Mouse (Mus musculus): ENCODE data around the gene Fam43b. TPM values are rescaled to one million over a fixed set of nuclear protein-coding genes. Genes with fewer than 3 reads are reported as not detected.

The Fam43b gene
- total and polyA plus RNA-seq, 2 experiments from 2014 or later, result not detected

GRCm38 (mm10) chr4:138355496-138355895 lies 40.8 kb downstream of the Fam43b start:
- Histone ChIP-seq H3K4me1 (ENCODE audit: control insufficient read depth, insufficient read depth) (0 out of 2 replicates have a peak, but pooled peaks cover 9% of the 10 kb centered on the region), H3K4me3 (ENCODE audit: low read depth, low read length) (no peak overlapping the region), H3K27ac (ENCODE audit: low read depth) (no peak overlapping the region), H3K9me3 (replicated peaks; ENCODE audit: control insufficient read depth, low read length) (0 out of 2 replicates have a peak, but pooled peaks cover 2% of the 10 kb centered on the region), H3K36me3 (replicated peaks; ENCODE audit: control insufficient read depth, insufficient read depth, low read length) (no peaks in the 10 kb centered on the region), H3K4me2 (ENCODE audit: low read depth, low read length) (no peak overlapping the region), H3K9ac (replicated peaks; ENCODE audit: low read depth, low read length) (no peak overlapping the region), H3K27me3 (ENCODE audit: control insufficient read depth, insufficient read depth, low read length) (no peaks in the 10 kb centered on the region)
- DNase-seq (ENCODE audit: low spot score) (no peak), ATAC-seq (ENCODE audit: insufficient read depth, low read depth) (no peak)
- TF ChIP-seq CTCF (IDR thresholded peaks at IDR 0.05; ENCODE audit: low read depth) (no peak), EP300 (IDR thresholded peaks at IDR 0.05; ENCODE audit: low read depth) (no peak)
- WGBS, result 65% methylated on average over 2 of the region's 2 CpGs

- Histone ChIP-seq H3K9ac (replicated peaks; ENCODE audit: low read depth, low read length) (no peak overlapping the region), H3K4me3 (ENCODE audit: low read depth, low read length) (no peak overlapping the region), H3K4me1 (ENCODE audit: control insufficient read depth, insufficient read depth) (0 out of 2 replicates have a peak, but pooled peaks cover 9% of the 10 kb centered on the region), H3K27ac (ENCODE audit: low read depth) (no peak overlapping the region), H3K27me3 (ENCODE audit: control insufficient read depth, insufficient read depth, low read length) (no peaks in the 10 kb centered on the region), H3K9me3 (replicated peaks; ENCODE audit: control insufficient read depth, low read length) (0 out of 2 replicates have a peak, but pooled peaks cover 2% of the 10 kb centered on the region), H3K36me3 (replicated peaks; ENCODE audit: control insufficient read depth, insufficient read depth, low read length) (no peaks in the 10 kb centered on the region), H3K4me2 (ENCODE audit: low read depth, low read length) (no peak overlapping the region)
- no peak for DNase-seq (ENCODE audit: low spot score)
- TF ChIP-seq CTCF (IDR thresholded peaks at IDR 0.05; ENCODE audit: low read depth), result no peak
- TF ChIP-seq EP300 (IDR thresholded peaks at IDR 0.05; ENCODE audit: low read depth), result no peak
- ATAC-seq (ENCODE audit: insufficient read depth, low read depth), result peak; percentile 64
- 47% methylated on average over 10 of the region's 10 CpGs for WGBS
Observed at GRCm38 (mm10) chr4:138353438-138354171, 42.7 kb downstream of the Fam43b start.

GRCm38 (mm10) chr4:138352692-138353091 lies 43.6 kb downstream of the Fam43b start:
- H3K27me3 ChIP-seq (ENCODE audit: control insufficient read depth, insufficient read depth, low read length), result no peaks in the 10 kb centered on the region
- 0 out of 2 replicates have a peak, but pooled peaks cover 2% of the 10 kb centered on the region for H3K9me3 ChIP-seq (replicated peaks; ENCODE audit: control insufficient read depth, low read length)
- no peaks in the 10 kb centered on the region for H3K36me3 ChIP-seq (replicated peaks; ENCODE audit: control insufficient read depth, insufficient read depth, low read length)
- H3K27ac ChIP-seq (ENCODE audit: low read depth), result no peak overlapping the region
- no peak for DNase-seq (ENCODE audit: low spot score)
- H3K4me3 ChIP-seq (ENCODE audit: low read depth, low read length), result no peak overlapping the region
- H3K4me2 ChIP-seq (ENCODE audit: low read depth, low read length), result no peak overlapping the region
- 85% methylated on average over 6 of the region's 6 CpGs for WGBS
- no peak for ATAC-seq (ENCODE audit: insufficient read depth, low read depth)
- no peak overlapping the region for H3K9ac ChIP-seq (replicated peaks; ENCODE audit: low read depth, low read length)
- H3K4me1 ChIP-seq (ENCODE audit: control insufficient read depth, insufficient read depth), result 0 out of 2 replicates have a peak, but pooled peaks cover 9% of the 10 kb centered on the region
- TF ChIP-seq EP300 (IDR thresholded peaks at IDR 0.05; ENCODE audit: low read depth) (no peak), CTCF (IDR thresholded peaks at IDR 0.05; ENCODE audit: low read depth) (no peak)

GRCm38 (mm10) chr4:138351821-138352220 lies 44.5 kb downstream of the Fam43b start:
- H3K27me3 ChIP-seq (ENCODE audit: control insufficient read depth, insufficient read depth, low read length), result no peaks in the 10 kb centered on the region
- no peak overlapping the region for H3K4me3 ChIP-seq (ENCODE audit: low read depth, low read length)
- ATAC-seq (ENCODE audit: insufficient read depth, low read depth), result no peak
- 0 out of 2 replicates have a peak, but pooled peaks cover 2% of the 10 kb centered on the region for H3K9me3 ChIP-seq (replicated peaks; ENCODE audit: control insufficient read depth, low read length)
- H3K36me3 ChIP-seq (replicated peaks; ENCODE audit: control insufficient read depth, insufficient read depth, low read length), result no peaks in the 10 kb centered on the region
- no peak overlapping the region for H3K9ac ChIP-seq (replicated peaks; ENCODE audit: low read depth, low read length)
- H3K4me1 ChIP-seq (ENCODE audit: control insufficient read depth, insufficient read depth), result 0 out of 2 replicates have a peak, but pooled peaks cover 9% of the 10 kb centered on the region
- no peak for DNase-seq (ENCODE audit: low spot score)
- TF ChIP-seq CTCF (IDR thresholded peaks at IDR 0.05; ENCODE audit: low read depth), result no peak
- TF ChIP-seq EP300 (IDR thresholded peaks at IDR 0.05; ENCODE audit: low read depth), result no peak
- WGBS, result 81% methylated on average over 5 of the region's 5 CpGs
- no peak overlapping the region for H3K4me2 ChIP-seq (ENCODE audit: low read depth, low read length)
- no peak overlapping the region for H3K27ac ChIP-seq (ENCODE audit: low read depth)

GRCm38 (mm10) chr4:138348716-138349115 lies 47.6 kb downstream of the Fam43b start:
- Histone ChIP-seq H3K27ac (ENCODE audit: low read depth) (no peak overlapping the region), H3K27me3 (ENCODE audit: control insufficient read depth, insufficient read depth, low read length) (no peaks in the 10 kb centered on the region), H3K9me3 (replicated peaks; ENCODE audit: control insufficient read depth, low read length) (0 out of 2 replicates have a peak, but pooled peaks cover 2% of the 10 kb centered on the region), H3K4me2 (ENCODE audit: low read depth, low read length) (no peak overlapping the region), H3K9ac (replicated peaks; ENCODE audit: low read depth, low read length) (no peak overlapping the region), H3K4me3 (ENCODE audit: low read depth, low read length) (no peak overlapping the region), H3K36me3 (replicated peaks; ENCODE audit: control insufficient read depth, insufficient read depth, low read length) (no peaks in the 10 kb centered on the region), H3K4me1 (ENCODE audit: control insufficient read depth, insufficient read depth) (0 out of 2 replicates have a peak, but pooled peaks cover 9% of the 10 kb centered on the region)
- WGBS, result 66% methylated on average over 7 of the region's 7 CpGs
- ATAC-seq (ENCODE audit: insufficient read depth, low read depth) (no peak), DNase-seq (ENCODE audit: low spot score) (no peak)
- TF ChIP-seq EP300 (IDR thresholded peaks at IDR 0.05; ENCODE audit: low read depth), result no peak
- no peak for TF ChIP-seq CTCF (IDR thresholded peaks at IDR 0.05; ENCODE audit: low read depth)
